ENCODE assay signal across 19 mouse cellular contexts in genomic region chr5:92327929-92328328, GRCm38 (mm10). TPM values are rescaled to one million over a fixed set of nuclear protein-coding genes. Genes with fewer than 3 reads are reported as not detected.
DNase-seq lines count a peak whose midpoint lies in the region; TF ChIP-seq lines count a peak whose summit lies in the region.
"Had no signal": no experiment of that assay in that cellular context is flagged by ENCODE, and none has a peak within 500 bp of the region (broad histone marks: within the 10 kb centered on the region; RNA-seq: fewer than 3 reads in every experiment).

Gene Cxcl9, minus strand, starts transcription at chr5:92328079.

- no peak within 1 kb of the TSS for H3K27ac ChIP-seq in spleen, adult 2 months (ENCODE audit: insufficient read depth, low read length)
- H3K27ac ChIP-seq: embryonic facial prominence, embryonic 10.5 days; hindbrain, embryonic 15.5 days had no signal

- 73% methylated on average over 7 of the region's 7 CpGs for WGBS in spleen, adult 2 months

- no peak for TF ChIP-seq POLR2A in spleen, adult 2 months (IDR thresholded peaks at IDR 0.05; ENCODE audit: low read depth, low read length)

- H3K36me3 ChIP-seq in spleen, adult 2 months (ENCODE audit: control insufficient read depth, insufficient read depth, low read length): no peaks in the 10 kb centered on the region
- H3K36me3 ChIP-seq: embryonic facial prominence, embryonic 10.5 days; heart, embryonic 12.5 days; hindbrain, embryonic 15.5 days had no signal

- DNase-seq in heart, adult 11 months: peak; percentile 88
- DNase-seq in heart, postnatal 4 days: no peak
- DNase-seq in spleen, adult 2 months (ENCODE audit: low read depth in 1 of 2, low spot score in 2 of 2): no peak
- no peak for DNase-seq in spleen, postnatal 36 days (ENCODE audit: low spot score in 2 of 2)
- no peak for DNase-seq in gonadal fat pad, adult 2 months (ENCODE audit: low read depth)
- DNase-seq in left cerebral cortex, postnatal 4 days: no peak
- no peak for DNase-seq in frontal cortex, postnatal 10 days (ENCODE audit: low spot score in 2 of 2)
- DNase-seq: adrenal gland, adult 2 months; adrenal gland, postnatal 25 days; cerebellum, adult 2 months; cerebellum, postnatal 10 days; gastrocnemius, postnatal 14 days; heart, adult 18-20 months had no signal

- peaks cover 2% of the 10 kb centered on the region; the same call in 1 of the 2 replicates for H3K27me3 ChIP-seq in spleen, adult 2 months (ENCODE audit: control insufficient read depth, insufficient read depth, low read length)
- H3K27me3 ChIP-seq: hindbrain, embryonic 15.5 days had no signal

- H3K4me3 ChIP-seq in spleen, adult 2 months (ENCODE audit: extremely low read depth, insufficient read depth, insufficient read length): no peak within 1 kb of the TSS
- H3K4me3 ChIP-seq: embryonic facial prominence, embryonic 10.5 days; heart, embryonic 12.5 days; hindbrain, embryonic 15.5 days had no signal

- H3K4me1 ChIP-seq in spleen, adult 2 months (ENCODE audit: control insufficient read depth, insufficient read depth, insufficient read length): no peaks in the 10 kb centered on the region
- H3K4me1 ChIP-seq: embryonic facial prominence, embryonic 10.5 days; hindbrain, embryonic 15.5 days had no signal

- TF ChIP-seq CTCF in spleen, adult 2 months (IDR thresholded peaks at IDR 0.05; ENCODE audit: extremely low read depth, insufficient read depth, insufficient read length, insufficient replicate concordance): no peak

- intact Hi-C loops in left cerebral cortex, postnatal 4 days (cut with DNase I): no loop called here

RNA-seq across cellular contexts. Expression of gene Cxcl9, which starts in this region (rescaled TPM):
- total RNA-seq in heart, postnatal 4 days (2021): under 1 TPM; 0.26 to 0.74 TPM
- polyA plus RNA-seq in spleen, adult 2 months (2012; rRNA removed): 31.2 and 47.5 TPM in 2 replicates
- 25.1 and 33.4 TPM in 2 replicates for polyA plus RNA-seq in gonadal fat pad, adult 2 months (2012; rRNA removed)
- total RNA-seq in left cerebral cortex, postnatal 4 days (2021): not detected
- total RNA-seq: ES-E14 had no signal
- polyA plus RNA-seq: cerebellum, adult 2 months; embryonic facial prominence, embryonic 10.5 days; forebrain, embryonic 14.5 days; heart, embryonic 12.5 days; hindbrain, embryonic 11.5 days; hindbrain, embryonic 15.5 days had no signal
